Mouse (Mus musculus) hindbrain, postnatal 0 days (tissue): ENCODE results near the gene Cchcr1. TPM values are rescaled to one million over a fixed set of nuclear protein-coding genes. Genes with fewer than 3 reads are reported as not detected.

Source experiments
- ATAC-seq: fragments of 200-750 bp; cut with Nextera tagmentation; 2 replicates; pipeline ENCODE4 v1.8.0; 2017; ENCODE audit warnings: mild to moderate bottlenecking, moderate TSS enrichment, moderate library complexity
- DNase-seq: peaks from one replicate; pipeline ENCODE4 v3.0.0-alpha.2; 2015; ENCODE audit warnings: low spot score
- H3K27ac ChIP-seq: fragments of 300-500 bp; sonication (generic); 2 replicates; pipeline ENCODE4 v1.5.1; 2014; ENCODE audit warnings: mild to moderate bottlenecking
- H3K27me3 ChIP-seq: fragments of 300-500 bp; sonication (generic); 2 replicates; pipeline ENCODE4 v1.6.1; 2014; ENCODE audit warnings: low read length, mixed read lengths; ENCODE audit not compliant: insufficient read depth
- H3K36me3 ChIP-seq: fragments of 300-500 bp; sonication (generic); 2 replicates; pipeline ENCODE4 v1.6.1; 2014; ENCODE audit warnings: low read length, mixed read lengths; ENCODE audit not compliant: insufficient read depth
- H3K4me1 ChIP-seq: fragments of 300-500 bp; sonication (generic); 2 replicates; pipeline ENCODE4 v1.6.1; 2014; ENCODE audit warnings: antibody characterized with exemption, low read length, mixed read lengths; ENCODE audit not compliant: insufficient read depth
- H3K4me2 ChIP-seq: fragments of 300-500 bp; sonication (generic); 2 replicates; pipeline ENCODE4 v1.6.1; 2014; ENCODE audit warnings: low read depth, mild to moderate bottlenecking, low read length, moderate library complexity, mixed read lengths
- H3K4me3 ChIP-seq: fragments of 300-500 bp; sonication (generic); 2 replicates; pipeline ENCODE4 v1.5.1; 2014; ENCODE audit warnings: low read length
- H3K9ac ChIP-seq: fragments of 300-500 bp; sonication (generic); replicated peaks from 2 replicates; pipeline ENCODE4 v1.6.1; 2014; ENCODE audit warnings: mild to moderate bottlenecking, low read length, moderate library complexity, mixed read lengths
- H3K9me3 ChIP-seq: fragments of 300-500 bp; sonication (generic); 2 replicates; pipeline ENCODE4 v1.6.1; 2016; ENCODE audit warnings: low read length, mixed read lengths
- CTCF ChIP-seq: IDR thresholded peaks from 2 replicates; pipeline ENCODE4 v1.5.1; 2016; ENCODE audit warnings: antibody characterized with exemption, control low read depth, low read depth
- WGBS: fragments of 180-500 bp; shearing (Covaris S2); extraction: QIAGEN DNeasy Blood & Tissue Kit; methylation state at CpG from one replicate; pipeline ENCODE4 v1.1.7; 2014; 5-methylcytosine and 5-hydroxymethylcytosine counted together
- polyA plus RNA-seq: library from polyadenylated mRNA; unstranded; fragments of >200 nt; fragmentation: Nextera tagmentation; extraction: Ambion mirVana; gene quantifications from 2 replicates; pipeline ENCODE4 v1.2.1, GENCODE M21; 2015
- total RNA-seq: library from RNA; depleted of rRNA; stranded (reverse); fragments of >200 nt; gene quantifications from 2 replicates; pipeline ENCODE4 v1.2.3, GENCODE M21; 2014

Cchcr1 gene
- total and polyA plus RNA-seq, 2 experiments from 2014 or later, result 4.5 to 5.5 TPM

- 54% methylated on average over 6 of the region's 6 CpGs for WGBS
- no peaks in the 10 kb centered on the region for H3K36me3 ChIP-seq
- peak overlapping the region; percentile 91; the same call in 1 of the 2 replicates for H3K4me2 ChIP-seq
- peaks cover 4% of the 10 kb centered on the region; the same call in 1 of the 2 replicates for H3K4me1 ChIP-seq
- 0 out of 2 replicates have a peak overlapping the region, but pooled peaks have one; percentile 24 for H3K9ac ChIP-seq
- H3K4me3 ChIP-seq, result no peak overlapping the region; the same call in 1 of the 2 replicates
- DNase-seq (no peak), ATAC-seq (no peak)
- H3K9me3 ChIP-seq, result no peaks in the 10 kb centered on the region
- no peak overlapping the region for H3K27ac ChIP-seq
- TF ChIP-seq CTCF, result no peak
- H3K27me3 ChIP-seq, result no peaks in the 10 kb centered on the region
Observed at GRCm38 (mm10) chr17:35514756-35515155, 2.1 kb upstream of the Cchcr1 start.

GRCm38 (mm10) chr17:35515911-35516640, 824 bp upstream of the Cchcr1 start:
- Histone ChIP-seq H3K27me3 (no peaks in the 10 kb centered on the region), H3K27ac (no peak overlapping the region), H3K36me3 (no peaks in the 10 kb centered on the region), H3K9ac (peak overlapping the region; percentile 43), H3K4me2 (peak overlapping the region; percentile 91), H3K4me3 (peak overlapping the region; percentile 57), H3K4me1 (peaks cover 4% of the 10 kb centered on the region; the same call in 1 of the 2 replicates), H3K9me3 (no peaks in the 10 kb centered on the region)
- DNase-seq (peak; percentile 43), ATAC-seq (peak; percentile 39)
- no peak for TF ChIP-seq CTCF
- WGBS, result 8% methylated on average over 25 of the region's 25 CpGs

- WGBS, result 6% methylated on average over 12 of the region's 12 CpGs
Observed at GRCm38 (mm10) chr17:35517526-35517925, 626 bp downstream of the Cchcr1 start.

GRCm38 (mm10) chr17:35524354-35524753, 7.5 kb downstream of the Cchcr1 start:
- no peak for TF ChIP-seq CTCF
- no peaks in the 10 kb centered on the region for H3K9me3 ChIP-seq
- H3K4me2 ChIP-seq, result no peak overlapping the region
- no peaks in the 10 kb centered on the region for H3K4me1 ChIP-seq
- ATAC-seq (peak; percentile 44; the same call in 1 of the 2 replicates), DNase-seq (peak; percentile 31)
- H3K4me3 ChIP-seq, result no peak overlapping the region
- H3K27me3 ChIP-seq, result no peaks in the 10 kb centered on the region
- WGBS, result 75% methylated on average over 9 of the region's 9 CpGs
- no peak overlapping the region for H3K9ac ChIP-seq
- no peak overlapping the region for H3K27ac ChIP-seq
- no peaks in the 10 kb centered on the region for H3K36me3 ChIP-seq

More at GRCm38 (mm10) chr17:35517526-35517925, 626 bp downstream of the Cchcr1 start:
- no peaks in the 10 kb centered on the region for H3K27me3 ChIP-seq
- DNase-seq (no peak), ATAC-seq (no peak)
- H3K27ac ChIP-seq, result no peak overlapping the region
- H3K36me3 ChIP-seq, result no peaks in the 10 kb centered on the region
- H3K4me1 ChIP-seq, result peaks cover 4% of the 10 kb centered on the region; the same call in 1 of the 2 replicates
- no peak for TF ChIP-seq CTCF
- peak overlapping the region; percentile 57 for H3K4me3 ChIP-seq
- H3K9ac ChIP-seq, result peak overlapping the region; percentile 43
- H3K9me3 ChIP-seq, result no peaks in the 10 kb centered on the region
- peak overlapping the region; percentile 91 for H3K4me2 ChIP-seq

GRCm38 (mm10) chr17:35526644-35527043, 9.7 kb downstream of the Cchcr1 start:
- Histone ChIP-seq H3K9me3 (no peaks in the 10 kb centered on the region), H3K4me2 (no peak overlapping the region), H3K27ac (no peak overlapping the region), H3K27me3 (no peaks in the 10 kb centered on the region), H3K36me3 (no peaks in the 10 kb centered on the region), H3K4me3 (no peak overlapping the region), H3K9ac (no peak overlapping the region), H3K4me1 (peaks cover 5% of the 10 kb centered on the region)
- no peak for TF ChIP-seq CTCF
- DNase-seq (no peak), ATAC-seq (no peak)
- WGBS, result 76% methylated on average over 8 of the region's 8 CpGs

GRCm38 (mm10) chr17:35532360-35532759, 15.5 kb downstream of the Cchcr1 start:
- Histone ChIP-seq H3K4me2 (no peak overlapping the region), H3K27me3 (no peaks in the 10 kb centered on the region), H3K4me1 (peaks cover 5% of the 10 kb centered on the region), H3K36me3 (no peaks in the 10 kb centered on the region), H3K9ac (no peak overlapping the region), H3K9me3 (no peaks in the 10 kb centered on the region), H3K27ac (no peak overlapping the region), H3K4me3 (no peak overlapping the region)
- TF ChIP-seq CTCF, result no peak
- WGBS, result 11% methylated on average over 3 of the region's 3 CpGs
- DNase-seq (no peak), ATAC-seq (no peak)

- ATAC-seq (no peak), DNase-seq (no peak)
- Histone ChIP-seq H3K36me3 (no peaks in the 10 kb centered on the region), H3K9me3 (no peaks in the 10 kb centered on the region), H3K4me1 (peaks cover 5% of the 10 kb centered on the region), H3K27me3 (no peaks in the 10 kb centered on the region), H3K9ac (no peak within 1 kb of the TSS), H3K27ac (no peak within 1 kb of the TSS), H3K4me2 (no peak within 1 kb of the TSS), H3K4me3 (no peak within 1 kb of the TSS)
- WGBS, result 47% methylated on average over 7 of the region's 7 CpGs
- TF ChIP-seq CTCF, result no peak
Observed at GRCm38 (mm10) chr17:35532901-35533300, 16.0 kb downstream of the Cchcr1 start, which contains the start of gene Psors1c2. Gene Psors1c2 (plus strand): TSS chr17:35533201.
